In genomic region chr11:49713336-49714334, GRCm38 (mm10) we compare ENCODE assay signal across 9 mouse cellular contexts. TPM values are rescaled to one million over a fixed set of nuclear protein-coding genes. Genes with fewer than 3 reads are reported as not detected.
DNase-seq lines count a peak whose midpoint lies in the region; ATAC-seq and TF ChIP-seq lines count a peak whose summit lies in the region.
"Had no signal": no experiment of that assay in that cellular context is flagged by ENCODE, and none has a peak within 500 bp of the region (broad histone marks: within the 10 kb centered on the region; RNA-seq: fewer than 3 reads in every experiment).

No protein-coding gene starts in this region.

- peaks cover 5% of the 10 kb centered on the region for H3K36me3 ChIP-seq in megakaryocyte, embryonic 14.5 days (replicated peaks; ENCODE audit: low read length)
- no peaks in the 10 kb centered on the region; the same call in 1 of the 2 replicates for H3K36me3 ChIP-seq in intestine, postnatal 0 days (ENCODE audit: control insufficient read depth, insufficient read depth)

- H3K9me3 ChIP-seq in megakaryocyte, embryonic 14.5 days = no peaks in the 10 kb centered on the region
- H3K9me3 ChIP-seq in intestine, postnatal 0 days (ENCODE audit: control insufficient read depth) = no peaks in the 10 kb centered on the region

- no peak for TF ChIP-seq POLR2A in lung, adult 2 months (IDR thresholded peaks at IDR 0.05; ENCODE audit: borderline replicate concordance, extremely low read depth, low read depth, low read length)

- no peaks in the 10 kb centered on the region for H3K27me3 ChIP-seq in megakaryocyte, embryonic 14.5 days (replicated peaks)
- no peaks in the 10 kb centered on the region for H3K27me3 ChIP-seq in intestine, postnatal 0 days (replicated peaks; ENCODE audit: control insufficient read depth, insufficient read depth, low read length)

- H3K9ac ChIP-seq in intestine, postnatal 0 days (ENCODE audit: low read depth, low read length) = peak overlapping the region; percentile 35

- no peak for ATAC-seq in megakaryocyte, adult 5-6 weeks (ENCODE audit: poor library complexity, severe bottlenecking)
- peak; percentile 19 for ATAC-seq in intestine, postnatal 0 days

- peak; percentile 20 to 52 for DNase-seq in cerebellum, postnatal 10 days
- peak; percentile 92 for DNase-seq in heart, adult 11 months
- peak; percentile 27 for DNase-seq in lung, adult 2 months
- DNase-seq in ovary, postnatal 10 days (ENCODE audit: low spot score) = peak; percentile 11
- no peak for DNase-seq in right cerebral cortex, adult 2 months (ENCODE audit: low spot score in 2 of 2)

- peaks cover 37% of the 10 kb centered on the region for H3K4me1 ChIP-seq in megakaryocyte, embryonic 14.5 days
- peaks cover 4% of the 10 kb centered on the region; the same call in 1 of the 2 replicates for H3K4me1 ChIP-seq in intestine, postnatal 0 days (replicated peaks; ENCODE audit: control insufficient read depth, insufficient read depth, low read length)
- peaks cover 10% of the 10 kb centered on the region for H3K4me1 ChIP-seq in lung, adult 2 months (ENCODE audit: control insufficient read depth, insufficient read depth, low read length)

- H3K4me2 ChIP-seq in intestine, postnatal 0 days (replicated peaks; ENCODE audit: low read depth) = peak overlapping the region; percentile 76

- peak overlapping the region; percentile 99 for H3K4me3 ChIP-seq in megakaryocyte, embryonic 14.5 days (replicated peaks)
- peak overlapping the region; percentile 96 for H3K4me3 ChIP-seq in intestine, postnatal 0 days (ENCODE audit: low read depth, low read length)
- peak overlapping the region; percentile 75 for H3K4me3 ChIP-seq in lung, adult 2 months (replicated peaks; ENCODE audit: extremely low read depth, low read depth, low read length)

- peak overlapping the region; percentile 96; the same call in 1 of the 2 replicates for H3K27ac ChIP-seq in intestine, postnatal 0 days (ENCODE audit: low read depth, low read length)

- no peak for TF ChIP-seq CTCF in intestine, postnatal 0 days (IDR thresholded peaks at IDR 0.05; ENCODE audit: low read depth)
- no peak for TF ChIP-seq CTCF in lung, adult 2 months (IDR thresholded peaks at IDR 0.05; ENCODE audit: insufficient read depth, low read length)

- WGBS in intestine, postnatal 0 days = 29% methylated on average over 20 of the region's 20 CpGs
- 28% methylated on average over 20 of the region's 20 CpGs for WGBS in lung, adult 2 months

RNA-seq across cellular contexts. Expression of gene Cnot6, which starts 1.1 kb away (rescaled TPM):
- polyA plus RNA-seq in megakaryocyte, embryonic 14.5 days (2012; ENCODE audit: insufficient read depth, low replicate concordance) = 2.2 and 3.4 TPM in 2 replicates
- total RNA-seq in megakaryocyte, adult 5-6 weeks (2015) = 65.2 and 67.0 TPM in 2 replicates
- total RNA-seq in megakaryocyte, adult 5-6 weeks (2017) = 45.4 and 58.5 TPM in 2 replicates
- 27.2 and 31.3 TPM in 2 replicates for polyA plus RNA-seq in intestine, postnatal 0 days (2015; fragmentation: Nextera tagmentation; extraction: Ambion mirVana)
- 9.5 and 15.3 TPM in 2 replicates for polyA plus RNA-seq in lung, adult 2 months (2012; rRNA removed)

RNA-seq across cellular contexts. Expression of gene Scgb3a1, which starts 50.2 kb away (rescaled TPM):
- polyA plus RNA-seq in megakaryocyte, embryonic 14.5 days (2012; ENCODE audit: insufficient read depth, low replicate concordance) = not detected in 2 replicates
- total RNA-seq in megakaryocyte, adult 5-6 weeks (2015) = not detected in 2 replicates
- total RNA-seq in megakaryocyte, adult 5-6 weeks (2017) = not detected in 2 replicates
- 3.2 and 4.4 TPM in 2 replicates for polyA plus RNA-seq in intestine, postnatal 0 days (2015; fragmentation: Nextera tagmentation; extraction: Ambion mirVana)
- polyA plus RNA-seq in lung, adult 2 months (2012; rRNA removed) = 2,792 and 3,426 TPM in 2 replicates
- total RNA-seq: adrenal gland, adult 18-20 months had no signal

Comparison
In these comparisons a context has a peak if more than half of its experiments do, and no peak if none do; other contexts are left out.
1. DNase-seq: peak in cerebellum, postnatal 10 days (2 of 2), heart, adult 11 months (single experiment), lung, adult 2 months (single experiment) and ovary, postnatal 10 days (single experiment); none in right cerebral cortex, adult 2 months (0 of 2).
2. RNA of gene Scgb3a1, which starts 50.2 kb away (polyA plus RNA-seq): 2,792 to 3,426 TPM in lung, adult 2 months; 3.2 to 4.4 TPM in intestine, postnatal 0 days and not detected in megakaryocyte, embryonic 14.5 days; every median in the first group is over 100 times any median in the second.
3. Peak in every context shown above with its lines, with median percentiles within 50 percentile points of each other: H3K4me3 ChIP-seq.